Mouse (Mus musculus) forebrain, embryonic 14.5 days (tissue): ENCODE measurements around the gene Rgs3. TPM values are rescaled to one million over a fixed set of nuclear protein-coding genes. Genes with fewer than 3 reads are reported as not detected.

Source experiments
- ATAC-seq: fragments of 200-750 bp; cut with Nextera tagmentation; 2 replicates; pipeline ENCODE4 v1.8.0; 2017; ENCODE audit warnings: mild to moderate bottlenecking, moderate library complexity
- DNase-seq: peaks from one replicate; pipeline ENCODE4 v3.0.0-alpha.2; 2015; ENCODE audit warnings: low spot score
- H3K27ac ChIP-seq: fragments of 300-500 bp; sonication (generic); 2 replicates; pipeline ENCODE4 v1.5.1; 2014; ENCODE audit warnings: low read depth, mild to moderate bottlenecking, control low read depth, low read length, moderate library complexity
- H3K27me3 ChIP-seq: fragments of 300-500 bp; sonication (generic); replicated peaks from 2 replicates; pipeline ENCODE4 v1.6.1; 2014; ENCODE audit warnings: low read length, control low read depth, mixed read lengths; ENCODE audit not compliant: control insufficient read depth, insufficient read depth
- H3K36me3 ChIP-seq: fragments of 300-500 bp; sonication (generic); 2 replicates; pipeline ENCODE4 v1.6.1; 2014; ENCODE audit warnings: low read length, control low read depth; ENCODE audit not compliant: control insufficient read depth, insufficient read depth
- H3K4me1 ChIP-seq: fragments of 300-500 bp; sonication (generic); 2 replicates; pipeline ENCODE4 v1.6.1; 2014; ENCODE audit warnings: antibody characterized with exemption, low read length, control low read depth; ENCODE audit not compliant: control insufficient read depth, insufficient read depth
- H3K4me2 ChIP-seq: fragments of 300-500 bp; sonication (generic); 2 replicates; pipeline ENCODE4 v1.6.1; 2014; ENCODE audit warnings: mild to moderate bottlenecking, control low read depth, low read length
- H3K4me3 ChIP-seq: fragments of 300-500 bp; sonication (generic); 2 replicates; pipeline ENCODE4 v1.5.1; 2014; ENCODE audit warnings: low read depth, low read length, control low read depth
- H3K9ac ChIP-seq: fragments of 300-500 bp; sonication (generic); 2 replicates; pipeline ENCODE4 v1.6.1; 2014; ENCODE audit warnings: mild to moderate bottlenecking, low read length, control low read depth, moderate library complexity
- H3K9me3 ChIP-seq: fragments of 300-500 bp; sonication (generic); replicated peaks from 2 replicates; pipeline ENCODE4 v1.6.1; 2016; ENCODE audit warnings: low read length, control low read depth, mixed read lengths; ENCODE audit not compliant: control insufficient read depth
- WGBS: fragments of 180-500 bp; shearing (Covaris S2); extraction: QIAGEN DNeasy Blood & Tissue Kit; methylation state at CpG from one replicate; pipeline ENCODE4 v1.1.7; 2014; 5-methylcytosine and 5-hydroxymethylcytosine counted together
- polyA plus RNA-seq: library from polyadenylated mRNA; unstranded; fragments of >200 nt; fragmentation: Nextera tagmentation; extraction: Ambion mirVana; gene quantifications from 2 replicates; pipeline ENCODE4 v1.2.1, GENCODE M21; 2014

Gene Rgs3
- polyA plus RNA-seq, 1 experiment from 2014 or later: 44.8 TPM

DNA sequence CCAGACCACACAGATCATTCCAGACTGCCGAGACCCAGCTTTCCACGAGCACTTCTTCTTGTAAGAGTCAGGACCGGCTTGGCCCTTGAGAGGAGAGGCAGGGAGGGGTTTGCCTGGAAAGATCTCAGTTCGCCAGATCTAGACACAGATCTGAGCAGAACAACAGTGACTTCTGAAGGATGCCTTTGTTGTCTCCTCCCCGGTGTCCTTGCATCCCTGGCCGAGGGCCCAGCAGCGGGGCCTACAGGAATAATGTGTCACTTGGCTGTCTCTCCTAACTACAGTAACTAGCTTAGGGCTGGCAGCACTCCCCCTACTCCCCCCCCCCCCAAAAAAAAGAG lies 46.9 kb downstream of the Rgs3 start:
- no peak overlapping the region for H3K4me2 ChIP-seq
- WGBS: 40% methylated on average over 7 of the region's 7 CpGs
- no peak for DNase-seq
- H3K4me3 ChIP-seq: no peak overlapping the region
- H3K27me3 ChIP-seq: no peaks in the 10 kb centered on the region
- H3K4me1 ChIP-seq: peaks cover 19% of the 10 kb centered on the region
- H3K9ac ChIP-seq: no peak overlapping the region
- ATAC-seq: peak; percentile 19; the same call in 1 of the 2 replicates
- no peaks in the 10 kb centered on the region for H3K9me3 ChIP-seq
- no peaks in the 10 kb centered on the region for H3K36me3 ChIP-seq
- H3K27ac ChIP-seq: 0 out of 2 replicates have a peak overlapping the region, but pooled peaks have one; percentile 21

GRCm38 (mm10) chr4:62606905-62607304 lies 47.3 kb downstream of the Rgs3 start:
- ATAC-seq (no peak), DNase-seq (no peak)
- Histone ChIP-seq H3K4me3 (no peak overlapping the region), H3K36me3 (no peaks in the 10 kb centered on the region), H3K4me2 (no peak overlapping the region), H3K9me3 (no peaks in the 10 kb centered on the region), H3K27me3 (no peaks in the 10 kb centered on the region), H3K27ac (0 out of 2 replicates have a peak overlapping the region, but pooled peaks have one; percentile 21), H3K9ac (no peak overlapping the region), H3K4me1 (peaks cover 21% of the 10 kb centered on the region)
- WGBS: 50% methylated on average over 7 of the region's 7 CpGs

DNA sequence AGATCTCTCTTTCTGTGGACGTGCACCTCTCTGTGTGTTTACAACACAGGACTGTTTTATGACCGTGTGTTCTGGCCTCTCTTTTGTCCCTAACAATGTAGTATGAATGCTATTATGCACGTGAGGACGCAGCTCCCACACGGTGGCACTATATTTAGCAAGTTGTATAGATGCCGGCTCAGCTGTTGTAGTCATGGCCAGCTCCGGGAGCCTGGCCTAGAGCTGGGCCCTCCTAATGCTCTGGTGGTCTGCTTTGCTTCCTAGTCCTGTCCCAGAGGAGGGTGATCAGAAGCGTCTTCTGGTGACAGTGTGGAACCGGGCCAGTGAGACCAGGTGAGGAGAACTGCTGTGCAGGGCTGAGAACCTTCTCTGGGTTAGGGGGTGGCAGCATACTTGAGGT lies 47.7 kb downstream of the Rgs3 start:
- H3K4me1 ChIP-seq: peaks cover 25% of the 10 kb centered on the region
- ATAC-seq: peak; percentile 33; the same call in 1 of the 2 replicates
- H3K9me3 ChIP-seq: no peaks in the 10 kb centered on the region
- peak; percentile 67 for DNase-seq
- no peak overlapping the region for H3K27ac ChIP-seq
- H3K36me3 ChIP-seq: no peaks in the 10 kb centered on the region
- H3K4me3 ChIP-seq: no peak overlapping the region
- whole genome bisulfite sequencing: 30% methylated on average over 9 of the region's 9 CpGs
- H3K27me3 ChIP-seq: no peaks in the 10 kb centered on the region
- H3K9ac ChIP-seq: no peak overlapping the region
- H3K4me2 ChIP-seq: no peak overlapping the region

DNA sequence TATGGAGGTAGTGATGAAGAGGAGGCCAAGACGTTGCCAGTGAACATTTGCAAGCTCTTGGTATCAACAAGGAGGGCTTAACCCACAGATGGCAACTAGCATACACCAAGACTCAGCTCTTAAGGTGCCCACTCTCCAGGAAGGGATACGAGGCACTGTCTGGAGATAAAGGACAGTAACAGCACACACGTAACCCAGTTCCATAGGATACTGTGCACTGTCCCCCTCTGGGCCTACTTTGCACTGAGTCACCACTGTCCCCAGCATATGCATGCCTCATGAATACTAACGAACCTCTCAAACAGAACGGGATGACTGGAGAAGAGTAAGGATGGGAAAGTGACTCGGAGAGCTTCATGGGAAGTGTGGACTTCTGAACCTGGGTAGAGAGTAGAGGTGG lies 48.2 kb downstream of the Rgs3 start:
- H3K27me3 ChIP-seq: no peaks in the 10 kb centered on the region
- H3K36me3 ChIP-seq: no peaks in the 10 kb centered on the region
- H3K27ac ChIP-seq: no peak overlapping the region
- ATAC-seq (no peak), DNase-seq (no peak)
- no peak overlapping the region for H3K4me3 ChIP-seq
- H3K4me2 ChIP-seq: no peak overlapping the region
- peaks cover 29% of the 10 kb centered on the region for H3K4me1 ChIP-seq
- H3K9me3 ChIP-seq: no peaks in the 10 kb centered on the region
- H3K9ac ChIP-seq: no peak overlapping the region
- WGBS: 52% methylated on average over 6 of the region's 6 CpGs

GRCm38 (mm10) chr4:62609333-62609732 lies 49.7 kb downstream of the Rgs3 start:
- WGBS: 81% methylated on average over 4 of the region's 4 CpGs
- ATAC-seq: no peak
- no peaks in the 10 kb centered on the region for H3K36me3 ChIP-seq
- peaks cover 41% of the 10 kb centered on the region for H3K4me1 ChIP-seq
- H3K4me3 ChIP-seq: no peak overlapping the region
- DNase-seq: no peak
- H3K4me2 ChIP-seq: no peak overlapping the region
- no peaks in the 10 kb centered on the region for H3K9me3 ChIP-seq
- no peak overlapping the region for H3K27ac ChIP-seq
- H3K27me3 ChIP-seq: no peaks in the 10 kb centered on the region
- no peak overlapping the region for H3K9ac ChIP-seq

DNA sequence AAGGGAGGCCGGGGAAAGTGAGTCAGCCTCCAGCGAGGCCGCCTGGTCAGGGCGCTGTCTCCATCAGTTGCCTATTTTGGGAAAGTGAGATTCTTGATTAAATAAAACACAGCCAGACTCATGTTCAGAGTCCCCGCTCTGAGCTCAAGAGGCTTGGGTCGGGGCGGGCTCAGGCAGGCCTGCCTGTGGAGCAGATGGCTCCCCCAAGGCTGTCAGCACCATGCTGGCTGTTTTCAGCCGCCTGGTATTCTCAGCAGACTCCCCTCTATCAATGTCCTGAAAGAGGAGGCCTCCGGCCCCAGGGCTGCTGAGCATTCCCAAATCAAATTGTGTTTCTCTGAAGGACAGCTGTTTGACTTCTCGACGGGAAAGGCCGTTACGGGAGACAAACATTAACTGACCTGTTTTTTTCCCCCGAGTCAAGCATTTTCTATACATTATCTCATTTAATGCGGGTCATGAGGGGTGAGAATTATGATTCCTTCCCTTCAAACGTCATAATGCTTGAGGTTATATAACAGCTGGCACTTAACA lies 50.6 kb downstream of the Rgs3 start:
- Histone ChIP-seq H3K27me3 (no peaks in the 10 kb centered on the region), H3K9ac (no peak overlapping the region), H3K36me3 (no peaks in the 10 kb centered on the region), H3K27ac (no peak overlapping the region), H3K4me1 (peaks cover 48% of the 10 kb centered on the region), H3K4me2 (no peak overlapping the region), H3K9me3 (no peaks in the 10 kb centered on the region), H3K4me3 (no peak overlapping the region)
- DNase-seq (peak; percentile 52), ATAC-seq (no peak)
- 61% methylated on average over 16 of the region's 16 CpGs for WGBS

DNA sequence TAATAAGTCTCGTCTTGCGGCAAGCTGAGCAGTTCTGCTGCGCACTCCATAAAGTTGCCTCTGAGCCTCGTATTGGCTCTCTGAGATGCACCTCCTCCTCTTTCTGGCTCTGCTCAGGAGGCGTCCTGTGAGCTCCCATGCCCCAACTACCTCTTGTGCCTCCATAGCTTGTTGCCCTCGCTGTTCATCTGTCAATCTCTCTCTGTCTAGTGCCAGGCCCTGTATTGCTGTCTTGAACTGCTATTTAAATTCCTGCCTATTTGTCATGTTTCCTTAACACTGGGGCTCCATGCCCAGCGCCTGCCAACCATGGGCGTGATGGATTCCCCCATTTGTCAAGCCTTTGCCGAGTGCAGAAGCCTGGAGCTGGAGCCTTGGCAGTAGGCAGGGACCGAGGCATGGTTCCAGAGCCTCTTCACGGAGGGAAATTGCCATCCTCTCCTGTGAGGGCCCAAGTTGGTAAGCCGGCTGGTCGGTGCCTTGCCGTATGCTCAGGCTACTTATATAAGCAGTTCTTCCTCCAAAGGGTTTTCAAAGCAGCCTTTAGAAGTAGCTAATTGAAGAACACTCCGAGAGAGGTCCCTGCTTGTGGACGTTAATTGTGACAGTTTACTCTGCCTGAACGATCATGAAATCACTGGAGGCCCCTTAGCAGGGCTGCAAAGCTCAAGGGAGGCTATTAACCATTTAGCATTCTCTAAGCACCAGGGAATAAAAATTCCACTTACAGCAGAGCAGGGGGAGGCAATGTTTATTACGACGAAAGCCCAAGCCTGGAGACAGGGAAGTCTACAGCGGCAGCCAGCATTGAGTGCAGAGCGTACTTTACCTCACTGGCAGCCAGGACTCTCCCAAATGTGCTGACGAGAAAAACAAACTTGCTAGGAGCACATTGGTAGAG lies 53.2 kb downstream of the Rgs3 start:
- no peaks in the 10 kb centered on the region for H3K27me3 ChIP-seq
- H3K27ac ChIP-seq: peak overlapping the region; percentile 88
- 4% methylated on average over 22 of the region's 22 CpGs for WGBS
- ATAC-seq (peak; percentile 91), DNase-seq (peak; percentile 97)
- H3K9ac ChIP-seq: peak overlapping the region; percentile 41; the same call in 1 of the 2 replicates
- no peaks in the 10 kb centered on the region for H3K9me3 ChIP-seq
- H3K4me1 ChIP-seq: peaks cover 33% of the 10 kb centered on the region
- H3K36me3 ChIP-seq: no peaks in the 10 kb centered on the region
- H3K4me3 ChIP-seq: no peak overlapping the region; the same call in 1 of the 2 replicates
- peak overlapping the region; percentile 27 for H3K4me2 ChIP-seq

DNA sequence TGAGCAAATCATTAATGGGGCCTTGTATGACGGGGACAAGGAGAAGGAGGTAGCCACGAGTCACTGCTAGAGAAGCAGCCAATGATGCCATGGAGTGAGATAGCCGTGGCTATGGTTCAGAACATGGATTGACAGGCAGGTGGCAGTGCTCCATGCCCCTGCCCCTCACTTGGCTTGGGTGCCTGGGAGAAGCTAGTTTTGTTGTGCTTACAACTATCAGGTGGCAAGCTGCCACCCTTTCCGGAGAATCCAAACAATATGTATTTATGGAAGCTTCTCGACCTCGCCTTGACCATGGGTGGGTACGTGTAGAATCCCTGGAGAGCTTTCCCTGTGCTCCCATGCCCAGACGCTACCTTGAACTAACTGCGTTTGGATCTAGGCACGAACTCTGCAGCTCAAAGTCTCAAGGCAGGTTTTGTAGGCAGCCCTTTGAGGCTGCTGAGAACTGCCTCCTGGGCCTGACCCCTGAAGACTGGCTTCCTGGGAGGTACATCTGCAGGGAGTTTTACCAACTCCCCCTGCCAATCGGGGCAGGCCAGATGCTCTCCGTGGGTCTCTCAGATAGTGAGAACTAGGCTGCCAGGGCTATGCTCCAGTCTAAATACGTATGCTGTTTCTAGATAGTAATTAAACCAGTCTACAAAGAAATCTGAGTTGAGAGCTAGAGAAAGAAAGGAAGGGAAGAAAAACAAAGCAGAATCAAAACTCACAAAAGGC lies 54.2 kb downstream of the Rgs3 start:
- DNase-seq (peak; percentile 64), ATAC-seq (peak; percentile 16; the same call in 1 of the 2 replicates)
- peaks cover 36% of the 10 kb centered on the region for H3K4me1 ChIP-seq
- peak overlapping the region; percentile 27 for H3K4me2 ChIP-seq
- no peaks in the 10 kb centered on the region for H3K36me3 ChIP-seq
- no peaks in the 10 kb centered on the region for H3K9me3 ChIP-seq
- H3K4me3 ChIP-seq: no peak overlapping the region
- no peaks in the 10 kb centered on the region for H3K27me3 ChIP-seq
- peak overlapping the region; percentile 88 for H3K27ac ChIP-seq
- H3K9ac ChIP-seq: peak overlapping the region; percentile 41; the same call in 1 of the 2 replicates
- 29% methylated on average over 13 of the region's 13 CpGs for WGBS
